Mouse (Mus musculus) frontal cortex, adult 2 months (tissue): ENCODE data around the gene Grik3. TPM values are rescaled to one million over a fixed set of nuclear protein-coding genes. Genes with fewer than 3 reads are reported as not detected.
"Not testable (repeated sequence)": the region's sequence is repeated elsewhere in the genome, so short reads cannot be mapped to it uniquely, and the experiment has no call there.

Experiments
- DNase-seq, 2 experiments: peaks; one replicate each; pipeline ENCODE4 v3.0.0; 2022; ENCODE audit warnings: low spot score in 1 of 2; ENCODE audit errors: extremely low spot score in 1 of 2
- polyA plus RNA-seq: library from polyadenylated mRNA; depleted of rRNA; stranded (reverse); fragments of >200 nt; gene quantifications from 2 replicates; pipeline ENCODE4 v1.2.3, GENCODE M21; 2012

Gene Grik3
- polyA plus RNA-seq, 1 experiment = 40.7 TPM

- DNase-seq = no peak
Observed at GRCm38 (mm10) chr4:125584676-125585075, 94.2 kb downstream of the Grik3 start.

GRCm38 (mm10) chr4:125587577-125587976 lies 97.1 kb downstream of the Grik3 start:
- DNase-seq = no peak

GRCm38 (mm10) chr4:125590241-125590919 lies 99.9 kb downstream of the Grik3 start:
- DNase-seq = no peak

GRCm38 (mm10) chr4:125592663-125593062 lies 102.2 kb downstream of the Grik3 start:
- no peak for DNase-seq

- peak in 1 of 2 experiments; percentile 23 for DNase-seq
Observed at GRCm38 (mm10) chr4:125595011-125595410, 104.5 kb downstream of the Grik3 start.

GRCm38 (mm10) chr4:125598677-125599076 lies 108.2 kb downstream of the Grik3 start:
- no peak for DNase-seq

- DNase-seq = no peak
Observed at GRCm38 (mm10) chr4:125599510-125600005, 109.1 kb downstream of the Grik3 start.

- DNase-seq = no peak
Observed at GRCm38 (mm10) chr4:125600642-125601041, 110.1 kb downstream of the Grik3 start.

- no peak for DNase-seq
Observed at GRCm38 (mm10) chr4:125601301-125601700, 110.8 kb downstream of the Grik3 start.

- no peak for DNase-seq
Observed at GRCm38 (mm10) chr4:125604494-125604893, 114.0 kb downstream of the Grik3 start.

- no peak for DNase-seq
Observed at GRCm38 (mm10) chr4:125606147-125606546, 115.6 kb downstream of the Grik3 start.

- no peak for DNase-seq
Observed at GRCm38 (mm10) chr4:125607397-125608042, 117.0 kb downstream of the Grik3 start.

- DNase-seq = not testable (repeated sequence)
Observed at GRCm38 (mm10) chr4:125608896-125609295, 118.4 kb downstream of the Grik3 start.

- no peak for DNase-seq
Observed at GRCm38 (mm10) chr4:125609320-125610306, 119.1 kb downstream of the Grik3 start.

GRCm38 (mm10) chr4:125617851-125618250 lies 127.4 kb downstream of the Grik3 start:
- no peak for DNase-seq

- DNase-seq = no peak
Observed at GRCm38 (mm10) chr4:125618524-125619320, 128.2 kb downstream of the Grik3 start.

GRCm38 (mm10) chr4:125624885-125625678 lies 134.6 kb downstream of the Grik3 start:
- no peak for DNase-seq

- DNase-seq = peak; percentile 13 to 62
Observed at GRCm38 (mm10) chr4:125629544-125629943, 139.0 kb downstream of the Grik3 start.

GRCm38 (mm10) chr4:125635037-125635436 lies 144.5 kb downstream of the Grik3 start:
- no peak for DNase-seq
